Mouse (Mus musculus): ENCODE results near the gene Flcn.

DNA sequence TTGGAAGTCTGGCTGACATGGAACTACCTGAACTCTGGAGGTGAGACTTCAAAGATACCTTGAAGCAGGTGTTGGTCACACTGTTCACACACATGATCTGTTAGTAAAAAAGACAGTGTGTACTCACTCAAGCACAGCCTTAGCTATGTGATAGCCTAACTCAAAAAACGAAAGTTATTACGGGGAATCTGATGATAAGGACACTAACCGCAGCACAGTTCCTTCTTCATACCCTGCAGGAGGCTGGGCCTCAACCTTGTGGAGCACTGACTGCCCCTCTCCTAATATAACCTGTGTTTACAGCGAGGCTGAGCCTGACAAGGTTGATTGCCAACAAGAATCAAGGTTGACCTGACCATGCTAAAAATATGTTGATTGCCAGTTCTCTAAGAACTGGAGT is 35.3 kb downstream of the Flcn start:
- TF ChIP-seq CTCF (IDR thresholded peaks at IDR 0.05; ENCODE audit: control insufficient read depth, insufficient read depth, insufficient replicate concordance, low read depth, low read length) (no peak), POLR2A (IDR thresholded peaks at IDR 0.05; ENCODE audit: control insufficient read depth, low read depth, low read length) (no peak)
